Mouse (Mus musculus): Measurements from ENCODE around the gene Ulk4.

Gene Ulk4

DNA sequence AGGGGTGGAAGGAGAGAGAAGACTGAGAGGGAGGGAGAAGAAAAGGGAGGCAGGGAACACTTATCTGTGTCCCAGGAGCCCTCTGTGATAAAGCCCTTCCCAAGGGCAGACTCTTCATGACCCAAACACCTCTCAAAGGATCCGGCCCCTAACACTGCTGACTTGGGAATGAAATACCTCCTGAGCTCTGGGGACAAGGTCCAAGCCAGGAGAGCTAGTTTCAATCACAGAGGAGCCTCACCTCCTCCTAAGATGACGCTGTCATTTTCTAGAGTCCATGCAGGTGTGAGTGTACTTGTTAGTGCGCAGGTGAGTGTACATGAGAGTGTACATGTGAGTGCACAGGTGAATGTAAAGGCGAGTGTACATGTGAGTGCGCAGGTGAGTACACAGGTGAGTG lies 292.0 kb downstream of the Ulk4 start:
- CTCF ChIA-PET, result no interaction called here

DNA sequence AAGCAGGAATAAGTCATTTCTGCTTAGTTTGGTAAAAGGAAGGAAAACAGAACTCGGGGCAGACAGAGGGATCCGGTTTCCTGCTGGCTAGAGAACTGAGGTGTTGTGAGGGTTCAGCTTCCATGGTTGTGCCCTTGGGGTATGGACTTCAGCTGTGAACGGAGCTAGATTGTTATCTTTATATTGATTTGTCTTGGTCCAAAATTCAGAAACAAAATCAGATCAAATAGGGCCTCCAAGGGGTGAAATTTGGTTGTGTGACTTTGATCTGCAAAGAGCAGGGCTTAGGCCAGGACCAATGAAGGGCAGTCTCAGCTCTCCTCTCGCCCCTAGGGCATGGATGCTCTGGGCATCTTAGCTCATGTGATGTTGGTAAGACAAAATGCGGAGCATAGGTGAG lies 292.5 kb downstream of the Ulk4 start:
- CTCF ChIA-PET, result no interaction called here

- CTCF ChIA-PET, result no interaction called here
Measured at GRCm38 (mm10) chr9:120983849-120984248, 293.1 kb downstream of the Ulk4 start.

GRCm38 (mm10) chr9:120981777-120982176 lies 295.2 kb downstream of the Ulk4 start:
- CTCF ChIA-PET, result no interaction called here

- CTCF ChIA-PET, result no interaction called here
Measured at GRCm38 (mm10) chr9:120976856-120977255, 300.1 kb downstream of the Ulk4 start.

DNA sequence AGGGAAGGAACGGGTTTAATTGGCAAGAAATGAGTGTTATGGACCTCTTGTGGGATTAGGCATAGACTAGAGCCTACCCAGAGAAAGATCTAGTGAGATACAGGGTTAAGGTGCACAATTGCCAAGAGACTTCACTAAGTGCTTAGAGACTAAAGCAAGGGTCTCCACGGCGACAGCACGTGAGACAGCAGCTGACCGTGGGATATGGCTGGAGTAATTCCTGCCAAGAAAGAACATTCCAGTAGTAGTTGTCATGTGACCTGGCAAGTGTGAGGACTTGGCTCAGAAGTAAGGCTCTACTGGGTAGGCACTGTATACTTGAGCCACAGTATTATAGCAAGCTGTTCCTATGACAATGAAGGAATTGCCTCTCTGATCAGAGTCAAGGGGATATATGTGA lies 300.8 kb downstream of the Ulk4 start:
- CTCF ChIA-PET, result no interaction called here

DNA sequence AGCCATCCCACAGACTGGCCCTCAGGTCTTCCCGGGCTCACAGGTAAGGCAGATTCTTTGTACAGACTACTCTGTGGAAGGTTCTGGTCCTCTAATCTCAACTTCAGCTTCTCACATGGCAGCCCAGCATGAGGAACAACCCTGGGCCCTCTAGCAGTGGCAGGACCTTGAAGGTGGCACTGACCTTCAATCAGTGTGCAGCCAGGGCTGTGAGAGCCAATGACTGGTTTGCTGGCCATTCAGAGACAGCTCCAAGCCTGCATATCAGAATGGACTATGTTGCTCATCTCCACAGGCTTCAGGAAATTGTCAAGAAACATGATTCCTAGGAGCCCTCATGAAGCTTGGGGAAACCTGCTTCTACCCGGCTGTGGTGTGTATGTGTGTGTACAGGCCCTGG lies 302.8 kb downstream of the Ulk4 start:
- CTCF ChIA-PET, result no interaction called here

- CTCF ChIA-PET, result no interaction called here
Measured at GRCm38 (mm10) chr9:120973026-120973515, 303.9 kb downstream of the Ulk4 start.

GRCm38 (mm10) chr9:120965007-120965406 lies 312.0 kb downstream of the Ulk4 start:
- CTCF ChIA-PET, result no interaction called here

DNA sequence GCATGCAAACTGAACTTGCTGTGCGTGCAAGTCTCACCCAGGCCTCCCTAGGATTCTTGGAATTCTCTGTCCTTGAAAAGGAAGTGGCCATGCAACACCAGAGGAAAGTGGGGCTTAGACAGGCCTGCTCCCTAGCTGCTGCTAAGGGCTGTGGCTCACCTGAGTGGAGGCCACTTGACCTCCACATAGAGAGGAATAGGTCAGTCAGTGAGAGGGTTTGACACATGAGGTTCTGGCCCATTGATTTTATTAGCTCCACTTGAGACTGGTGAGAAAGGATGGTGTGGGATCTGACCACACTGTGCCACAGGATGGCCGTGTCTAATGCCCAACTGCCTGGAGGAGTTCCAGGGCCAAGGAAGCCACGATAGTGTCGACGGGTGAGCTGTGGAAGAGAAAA lies 312.8 kb downstream of the Ulk4 start:
- CTCF ChIA-PET, result interaction anchor here (0.5 kb wide), 1 partner anchor 51 kb away, joined by 3 read pairs; no protein-coding TSS in a partner anchor

GRCm38 (mm10) chr9:120963720-120964119 lies 313.3 kb downstream of the Ulk4 start:
- CTCF ChIA-PET, result no interaction called here

DNA sequence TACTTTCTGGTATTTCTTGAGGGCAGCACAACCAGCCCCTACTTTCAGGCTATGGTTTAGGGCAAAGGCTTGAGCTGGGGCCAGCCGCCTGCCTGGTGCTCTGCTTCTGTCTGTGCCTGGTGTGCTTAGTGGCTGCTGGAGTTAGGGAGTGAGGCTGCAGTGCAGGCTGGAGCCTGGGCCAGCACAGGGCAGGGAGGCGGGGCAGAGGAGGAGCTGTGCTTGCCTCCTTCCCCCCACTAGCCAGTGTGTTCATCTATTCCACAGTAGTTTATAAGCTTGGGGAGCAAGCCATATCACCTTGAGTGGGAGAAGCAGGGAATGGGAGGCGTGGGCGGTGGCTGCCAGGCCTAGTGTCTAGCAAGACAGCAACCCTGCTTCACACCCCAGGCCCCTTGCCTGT lies 313.9 kb downstream of the Ulk4 start:
- CTCF ChIA-PET, result no interaction called here

DNA sequence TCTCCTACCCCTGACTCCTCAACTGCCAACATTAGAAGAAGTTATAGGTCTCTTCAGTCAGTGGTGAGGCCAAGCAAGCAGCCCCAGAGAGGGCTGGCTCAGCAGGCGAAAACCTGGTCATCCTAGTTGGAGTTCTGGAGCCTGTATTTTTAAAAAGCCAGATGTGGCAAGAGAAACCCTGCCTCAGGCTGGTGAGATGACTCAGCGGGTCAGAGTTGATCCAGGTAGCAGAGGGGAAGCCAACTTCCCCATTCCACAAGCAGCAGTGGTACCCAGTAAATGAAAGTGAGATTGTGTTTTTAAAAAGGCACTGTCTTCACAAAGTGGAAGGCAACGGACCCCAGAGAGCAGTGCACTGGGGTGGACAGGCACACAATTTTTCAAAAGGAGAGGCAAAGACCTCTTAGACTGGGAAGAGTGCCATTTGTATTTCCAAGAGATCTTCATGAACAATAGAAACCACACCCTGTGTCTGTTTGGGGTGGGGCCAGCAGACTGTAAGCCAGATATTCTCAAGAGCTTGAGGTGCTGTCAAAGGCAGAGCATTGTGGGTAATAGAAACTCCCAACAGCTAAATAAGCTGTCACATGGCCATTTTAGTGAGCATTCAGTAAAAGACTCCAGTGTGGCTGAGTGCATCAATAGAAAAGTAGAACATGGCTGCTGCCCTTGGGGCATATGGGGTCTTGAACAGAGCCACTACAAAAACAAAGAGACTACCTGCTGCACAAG lies 314.9 kb downstream of the Ulk4 start:
- CTCF ChIA-PET, result no interaction called here

DNA sequence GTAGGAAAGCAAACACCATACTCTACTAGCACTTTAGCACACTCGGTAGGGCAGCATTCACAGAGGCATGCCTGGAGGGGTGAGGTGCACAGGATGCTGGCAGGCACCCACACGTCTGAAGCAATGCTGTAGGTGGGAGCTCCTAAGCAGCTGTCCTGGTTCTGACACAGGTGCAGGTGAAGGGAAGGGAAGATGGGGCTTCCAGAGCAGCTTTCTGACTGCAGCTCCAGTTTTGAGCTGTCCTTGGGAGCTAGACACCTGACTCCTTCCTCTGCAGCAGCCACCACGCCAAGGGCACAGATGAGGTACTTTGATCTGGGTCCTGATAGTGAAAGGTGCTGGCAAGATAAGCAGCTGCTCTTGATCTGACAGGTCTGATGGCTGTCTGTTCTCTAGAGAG lies 315.5 kb downstream of the Ulk4 start:
- CTCF ChIA-PET, result no interaction called here

GRCm38 (mm10) chr9:120960611-120961010 lies 316.4 kb downstream of the Ulk4 start:
- CTCF ChIA-PET, result no interaction called here

DNA sequence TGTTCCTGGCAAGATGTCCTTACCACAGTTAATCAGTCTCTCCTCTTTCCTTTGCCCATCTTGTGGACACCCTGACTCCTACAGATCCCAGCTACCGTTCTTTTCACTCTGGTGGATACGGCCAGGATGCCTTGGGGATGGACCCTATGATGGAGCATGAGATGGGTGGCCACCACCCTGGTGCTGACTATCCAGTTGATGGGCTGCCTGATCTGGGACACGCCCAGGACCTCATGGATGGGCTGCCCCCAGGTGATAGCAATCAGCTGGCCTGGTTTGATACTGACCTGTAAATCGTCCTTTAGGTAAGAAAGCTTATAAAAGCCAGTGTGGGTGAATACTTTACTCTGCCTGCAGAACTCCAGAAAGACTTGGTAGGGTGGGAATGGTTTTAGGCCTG lies 317.8 kb downstream of the Ulk4 start:
- CTCF ChIA-PET, result no interaction called here

DNA sequence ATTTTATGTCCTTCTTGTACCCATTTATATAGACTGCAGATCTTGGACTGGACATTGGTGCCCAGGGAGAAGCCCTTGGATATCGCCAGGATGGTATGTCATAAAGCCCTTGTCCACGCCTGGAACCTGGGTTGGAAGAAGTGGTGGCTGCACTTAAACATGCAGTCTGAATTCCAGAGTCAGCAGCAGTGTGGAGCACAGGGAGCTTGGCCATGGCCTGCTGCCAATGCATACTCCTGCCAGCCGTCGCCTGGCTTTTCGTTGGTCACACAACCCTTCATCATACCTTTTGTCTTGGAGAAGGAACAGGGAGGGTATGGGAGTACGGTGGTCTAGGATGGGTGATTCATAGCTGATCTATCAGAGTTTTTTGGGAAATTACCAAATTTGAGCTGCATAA lies 318.4 kb downstream of the Ulk4 start:
- CTCF ChIA-PET, result no interaction called here

DNA sequence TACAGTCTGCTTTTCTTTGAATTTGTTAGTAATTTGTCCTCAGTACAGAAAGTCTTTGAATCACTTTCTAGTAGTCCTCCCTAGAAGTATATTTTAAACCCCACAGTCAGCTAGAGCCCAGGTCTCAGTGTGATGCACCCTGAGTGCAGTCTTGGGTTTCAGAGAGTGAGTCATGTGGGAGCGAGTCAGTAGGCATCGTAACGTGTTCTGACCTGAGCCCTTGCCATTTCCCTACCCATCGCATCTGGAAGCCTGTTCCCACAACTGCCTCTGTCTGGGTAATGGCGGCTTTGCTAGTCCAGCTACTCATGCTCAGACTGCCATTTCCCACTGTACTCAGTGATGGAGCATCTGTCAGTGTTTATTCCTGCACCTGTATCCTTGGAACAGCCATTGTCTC lies 318.9 kb downstream of the Ulk4 start:
- CTCF ChIA-PET, result no interaction called here

DNA sequence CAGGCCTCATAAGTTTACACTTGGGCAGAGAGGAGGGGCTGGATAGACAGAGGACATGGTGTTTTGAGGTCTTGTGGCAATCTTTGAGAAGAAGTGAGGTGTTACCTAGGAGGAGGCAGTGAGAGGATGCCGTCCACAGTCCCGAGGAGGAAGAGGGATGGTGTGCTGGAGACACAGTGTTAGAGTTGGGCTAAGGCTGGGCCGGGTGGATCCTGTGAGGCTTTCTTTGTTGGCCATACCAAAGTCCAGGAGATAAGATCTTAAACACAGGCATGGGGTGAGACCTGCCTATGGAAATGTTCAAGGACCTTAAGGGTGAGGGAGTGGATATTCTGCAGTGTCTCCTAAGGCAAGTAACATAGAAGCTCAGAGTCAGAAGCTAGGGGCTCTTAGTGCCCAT lies 325.1 kb downstream of the Ulk4 start:
- CTCF ChIA-PET, result no interaction called here

GRCm38 (mm10) chr9:120950761-120951160 lies 326.2 kb downstream of the Ulk4 start:
- CTCF ChIA-PET, result interaction anchor here (0.6 kb wide), 1 partner anchor 484 kb away, joined by 7 read pairs; no protein-coding TSS in a partner anchor

- CTCF ChIA-PET, result interaction anchor here (0.6 kb wide), 1 partner anchor 534 kb away, joined by 3 read pairs; no protein-coding TSS in a partner anchor
Measured at GRCm38 (mm10) chr9:120948832-120949231, 328.2 kb downstream of the Ulk4 start.

DNA sequence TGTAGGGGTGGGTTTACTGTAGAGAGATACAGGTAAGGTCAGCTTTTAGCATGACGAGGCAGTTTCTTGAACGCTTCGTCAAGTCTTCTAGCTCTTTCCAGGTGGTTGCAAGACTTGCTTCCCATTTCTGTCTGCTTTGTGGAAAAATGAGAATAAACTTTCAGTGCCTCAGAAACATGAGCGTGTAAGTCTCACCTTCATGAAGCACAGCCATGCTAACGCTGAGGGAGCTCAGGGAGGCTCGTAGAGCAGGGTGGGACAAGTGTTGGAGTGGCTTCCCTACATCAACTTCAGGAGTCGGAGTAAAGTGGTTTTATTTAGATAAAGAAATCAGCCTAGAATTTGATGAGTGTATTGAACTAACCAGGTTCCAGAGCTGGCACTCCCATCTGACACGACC lies 330.9 kb downstream of the Ulk4 start:
- CTCF ChIA-PET, result no interaction called here

DNA sequence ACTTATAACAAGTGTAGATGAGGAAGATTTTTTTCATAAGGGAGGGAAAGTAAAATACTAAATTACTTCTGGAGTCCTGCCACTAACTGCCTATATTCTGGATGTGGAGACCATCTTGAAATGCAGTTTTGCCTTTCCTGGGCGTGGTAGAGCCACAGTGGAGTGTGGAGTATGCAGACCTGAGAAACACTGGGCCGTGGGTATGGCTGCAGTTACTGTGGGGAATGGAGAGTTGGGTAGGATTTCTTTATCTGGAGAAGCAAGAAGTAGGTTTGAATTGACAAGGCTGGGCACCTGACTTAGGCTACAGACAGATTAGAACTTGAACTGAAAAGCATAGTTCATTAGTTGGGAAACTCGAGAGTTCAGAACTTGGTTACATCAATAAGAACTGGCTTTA lies 332.8 kb downstream of the Ulk4 start:
- CTCF ChIA-PET, result no interaction called here

GRCm38 (mm10) chr9:120943757-120944156 lies 333.2 kb downstream of the Ulk4 start:
- CTCF ChIA-PET, result no interaction called here
